Mouse (Mus musculus) CH12.LX (cell line): Measurements from ENCODE around the gene Pip5k1c. TPM values are rescaled to one million over a fixed set of nuclear protein-coding genes. Genes with fewer than 3 reads are reported as not detected.

Experiments
- DNase-seq: peaks from one replicate; pipeline ENCODE4 v3.0.0-alpha.2; 2013; ENCODE audit errors: extremely low read depth
- H3K27ac ChIP-seq: 2 replicates; pipeline ENCODE4 v1.5.1; 2012; ENCODE audit warnings: low read depth, mild to moderate bottlenecking, control low read depth, moderate library complexity; ENCODE audit not compliant: insufficient read depth
- H3K27me3 ChIP-seq: replicated peaks from 2 replicates; pipeline ENCODE3; 2012; ENCODE audit warnings: inconsistent platforms
- H3K36me3 ChIP-seq, 2 experiments: replicated peaks in 1 of 2; 2 replicates each; pipeline versions ENCODE3 to v1.6.1; 2012; ENCODE audit warnings: inconsistent platforms in 1 of 2, low read length in 1 of 2, mild to moderate bottlenecking in 1 of 2, mixed read lengths in 1 of 2, moderate library complexity in 1 of 2; ENCODE audit not compliant: control insufficient read depth in 1 of 2, insufficient read depth in 1 of 2
- H3K4me1 ChIP-seq, 2 experiments: 2 replicates each; pipeline ENCODE4 v1.6.1; 2012; ENCODE audit warnings: inconsistent platforms in 1 of 2, moderate library complexity in 1 of 2; ENCODE audit not compliant: insufficient read depth in 2 of 2, control insufficient read depth in 1 of 2
- H3K4me2 ChIP-seq: 2 replicates; pipeline ENCODE4 v1.6.1; 2012; ENCODE audit warnings: low read depth, mild to moderate bottlenecking, control low read depth; ENCODE audit not compliant: poor library complexity, insufficient read depth, severe bottlenecking
- H3K4me3 ChIP-seq, 3 experiments: fragments of 150-350 bp in 1 of 3; sonication (generic) in 1 of 3; replicated peaks in 1 of 3; 2 replicates each; pipeline versions ENCODE3 to v1.5.1; 2011 to 2012; ENCODE audit warnings: low read depth in 2 of 3, low read length in 2 of 3, mild to moderate bottlenecking in 2 of 3, moderate library complexity in 2 of 3, control low read depth in 1 of 3, improper control_type of control experiment in 1 of 3, inconsistent platforms in 1 of 3, mixed read lengths in 1 of 3; ENCODE audit not compliant: poor library complexity in 1 of 3
- H3K79me2 ChIP-seq: replicated peaks from 2 replicates; pipeline ENCODE4 v1.6.1; 2012; ENCODE audit warnings: mild to moderate bottlenecking, moderate library complexity; ENCODE audit not compliant: control insufficient read depth, poor library complexity, insufficient read depth, severe bottlenecking; ENCODE audit errors: extremely low read depth
- H3K9ac ChIP-seq: 2 replicates; pipeline ENCODE4 v1.6.1; 2012; ENCODE audit warnings: low read depth, mild to moderate bottlenecking, control low read depth, moderate library complexity; ENCODE audit not compliant: insufficient read depth
- H3K9me3 ChIP-seq: replicated peaks from 2 replicates; pipeline ENCODE3; 2012; ENCODE audit warnings: low read length, inconsistent platforms, mixed read lengths
- BHLHE40 ChIP-seq: IDR thresholded peaks from 2 replicates; pipeline ENCODE4 v1.6.1; 2011; ENCODE audit warnings: mild to moderate bottlenecking, low read depth, low read length, improper control_type of control experiment
- CHD1 ChIP-seq: IDR thresholded peaks from 2 replicates; pipeline ENCODE4 v1.6.1; 2012; ENCODE audit warnings: low read depth, low read length, improper control_type of control experiment, inconsistent platforms
- EP300 ChIP-seq: IDR thresholded peaks from 2 replicates; pipeline ENCODE4 v1.6.1; 2011; ENCODE audit warnings: low read length, improper control_type of control experiment
- HCFC1 ChIP-seq: IDR thresholded peaks from 2 replicates; pipeline ENCODE4 v1.6.1; 2012; ENCODE audit warnings: low read depth, mild to moderate bottlenecking, inconsistent platforms, low read length, improper control_type of control experiment
- JUN ChIP-seq: IDR thresholded peaks from 2 replicates; pipeline ENCODE4 v1.6.1; 2011; ENCODE audit warnings: low read depth, mild to moderate bottlenecking, low read length, improper control_type of control experiment, moderate library complexity; ENCODE audit not compliant: insufficient read depth
- MAFK ChIP-seq: IDR thresholded peaks from 2 replicates; pipeline ENCODE4 v1.6.1; 2011; ENCODE audit warnings: low read length, improper control_type of control experiment; ENCODE audit not compliant: insufficient replicate concordance
- MAZ ChIP-seq: IDR thresholded peaks from 2 replicates; pipeline ENCODE4 v1.6.1; 2012; ENCODE audit warnings: low read depth, mild to moderate bottlenecking, inconsistent platforms, low read length, improper control_type of control experiment, moderate library complexity
- NELFE ChIP-seq: IDR thresholded peaks from 2 replicates; pipeline ENCODE4 v1.6.1; 2011; ENCODE audit warnings: low read depth, low read length, improper control_type of control experiment
- PAX5 ChIP-seq: IDR thresholded peaks from 2 replicates; pipeline ENCODE4 v1.6.1; 2012; ENCODE audit warnings: low read length, inconsistent platforms, mixed read lengths
- POLR2AphosphoS2 ChIP-seq: IDR thresholded peaks from 2 replicates; pipeline ENCODE4 v1.6.1; 2011; ENCODE audit warnings: low read depth, low read length, improper control_type of control experiment
- SIN3A ChIP-seq: IDR thresholded peaks from 2 replicates; pipeline ENCODE4 v1.6.1; 2012; ENCODE audit warnings: low read length, improper control_type of control experiment, inconsistent platforms
- SMC3 ChIP-seq: IDR thresholded peaks from 2 replicates; pipeline ENCODE4 v1.6.1; 2011; ENCODE audit warnings: low read depth, low read length, improper control_type of control experiment
- TBP ChIP-seq: conservative IDR thresholded peaks from 2 replicates; pipeline ENCODE4 v1.6.1; 2011; ENCODE audit warnings: low read depth, low read length, improper control_type of control experiment
- TCF12 ChIP-seq: IDR thresholded peaks from 2 replicates; pipeline ENCODE4 v1.6.1; 2014; ENCODE audit warnings: low read depth, mild to moderate bottlenecking, inconsistent platforms, low read length, improper control_type of control experiment
- ZC3H11A ChIP-seq: IDR thresholded peaks from 2 replicates; pipeline ENCODE4 v1.6.1; 2012; ENCODE audit warnings: low read depth, mild to moderate bottlenecking, inconsistent platforms, low read length, improper control_type of control experiment
- ZNF384 ChIP-seq: IDR thresholded peaks from 2 replicates; pipeline ENCODE4 v1.6.1; 2012; ENCODE audit warnings: low read depth, low read length, improper control_type of control experiment, inconsistent platforms
- dilution Hi-C: fragments of 300-500 bp; cut with MboI; formaldehyde crosslinking; loops from 2 replicates; pipeline ENCODE4 v1.14.3; 2020; ENCODE audit warnings: low sequenced_read_pairs; ENCODE audit not compliant: extremely low pct_unique_long_range_greater_than_20kb, extremely low pct_ligation_motif_present
- in situ Hi-C: fragments of 300-500 bp; cut with MboI; formaldehyde crosslinking; loops from 3 replicates; pipeline ENCODE4 v1.14.3; 2019; ENCODE audit warnings: low sequenced_read_pairs, low pct_ligation_motif_present, low pct_unique_long_range_greater_than_20kb, mixed read lengths
- polyA plus RNA-seq: library from polyadenylated mRNA; unstranded; fragments of >175 nt; gene quantifications from 2 replicates; pipeline ENCODE4 v1.2.1, GENCODE M21; 2012; ENCODE audit warnings: low read depth; ENCODE audit not compliant: insufficient read length
- total RNA-seq, 2 experiments: library from RNA; depleted of rRNA; stranded (reverse); fragments of 300-350 nt in 1 of 2; fragments of >200 nt in 1 of 2; gene quantifications; 2 replicates each; pipeline ENCODE4 v1.2.3; 2012 to 2014

Pip5k1c gene
- total and polyA plus RNA-seq, 3 experiments, result 11.4 to 51.4 (median 12.6) TPM

DNA sequence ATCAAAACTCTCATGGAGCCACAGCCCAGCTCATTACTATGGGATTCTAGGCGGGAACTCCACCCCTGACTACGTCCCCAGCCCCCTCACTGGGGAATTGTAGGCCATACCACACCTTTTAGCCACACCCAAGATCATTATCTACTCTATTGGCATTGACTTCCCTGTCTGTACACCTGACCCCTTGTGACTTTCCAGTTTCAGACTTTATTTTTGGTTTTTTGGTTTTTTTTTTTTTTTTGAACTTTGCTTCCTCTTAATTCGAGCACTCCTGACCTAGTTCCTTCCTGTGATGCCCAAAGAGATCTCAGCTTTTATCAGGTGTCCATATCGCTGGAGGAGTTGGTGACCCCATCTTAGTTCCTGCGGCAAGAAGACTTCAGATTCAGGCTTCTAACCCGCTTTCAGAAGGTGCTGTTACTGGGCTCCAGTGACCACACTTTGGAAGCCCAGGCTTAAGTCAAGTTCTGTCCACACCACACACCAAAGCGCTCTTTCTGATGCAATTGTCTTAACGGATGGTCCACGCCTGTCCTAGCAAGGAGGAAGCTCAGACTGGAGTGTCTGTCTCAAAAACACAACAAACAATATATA, 1.2 kb upstream of the Pip5k1c start, which contains the start of gene Tjp3:
Gene Tjp3 (minus strand): TSS at position 71 of the 594 bp plus-strand sequence.
- dilution Hi-C loops (no loop called here), in situ Hi-C loops (loop anchor here (5.0 kb wide), 1 partner anchor 51 kb away; the partner anchor contains the start of gene Gipc3)
- 0 out of 2 replicates have a peak, but pooled peaks have one; percentile 27 for TF ChIP-seq ZNF384
- TF ChIP-seq PAX5, result no peak
- Histone ChIP-seq H3K27me3 (no peaks in the 10 kb centered on the region), H3K9ac (no peak within 1 kb of the TSS), H3K4me1 (peaks cover 18 to 63% of the 10 kb centered on the region in 2 experiments), H3K27ac (no peak within 1 kb of the TSS), H3K36me3 (peaks cover 0 to 21% of the 10 kb centered on the region in 2 experiments), H3K4me3 (no peak within 1 kb of the TSS), H3K4me2 (no peak within 1 kb of the TSS), H3K79me2 (peaks cover 33% of the 10 kb centered on the region), H3K9me3 (no peaks in the 10 kb centered on the region)
- DNase-seq, result no peak

GRCm38 (mm10) chr10:81293334-81294030, 719 bp downstream of the Pip5k1c start:
- dilution Hi-C loops, result no loop called here
- no peak for TF ChIP-seq MAZ
- TF ChIP-seq TCF12, result no peak
- no peak for TF ChIP-seq HCFC1
- TF ChIP-seq CHD1, result 0 out of 2 replicates have a peak, but pooled peaks have one; percentile 4
- TF ChIP-seq EP300, result no peak
- TF ChIP-seq, all 38 proteins: peak for 1
- Histone ChIP-seq H3K27me3 (no peaks in the 10 kb centered on the region), H3K4me2 (peak overlapping the region; percentile 59), H3K9me3 (no peaks in the 10 kb centered on the region), H3K27ac (no peak overlapping the region), H3K4me3 (peak overlapping the region; percentile 82 to 89 (median 85)), H3K9ac (peak overlapping the region; percentile 62), H3K79me2 (peaks cover 46% of the 10 kb centered on the region), H3K4me1 (peaks cover 32 to 80% of the 10 kb centered on the region in 2 experiments), H3K36me3 (peaks cover 0 to 21% of the 10 kb centered on the region in 2 experiments)
- in situ Hi-C loops, result loop anchor here (5.0 kb wide), 1 partner anchor 49 kb away; the partner anchor contains the start of gene Gipc3
- no peak for DNase-seq

- Histone ChIP-seq H3K27ac (no peak overlapping the region), H3K4me3 (peak overlapping the region; percentile 23 to 85 (median 82)), H3K4me2 (peak overlapping the region; percentile 59), H3K9me3 (no peaks in the 10 kb centered on the region), H3K9ac (no peak overlapping the region), H3K36me3 (peaks cover 0 to 21% of the 10 kb centered on the region in 2 experiments), H3K27me3 (no peaks in the 10 kb centered on the region)
- dilution Hi-C loops (no loop called here), in situ Hi-C loops (loop anchor here (5.0 kb wide), 1 partner anchor 48 kb away; the partner anchor contains the start of gene Gipc3)
- no peak for DNase-seq
- TF ChIP-seq BHLHE40 (no peak), JUN (no peak), ZNF384 (no peak), POLR2AphosphoS2 (no peak), TBP (no peak), CHD1 (no peak), NELFE (no peak), ZC3H11A (no peak), SIN3A (no peak), SMC3 (no peak), MAFK (no peak)
- TF ChIP-seq, all 38 proteins: peak for 0
- Histone ChIP-seq H3K79me2 (peaks cover 53% of the 10 kb centered on the region), H3K4me1 (peaks cover 42 to 82% of the 10 kb centered on the region in 2 experiments)
Observed at GRCm38 (mm10) chr10:81294442-81294841, 1.7 kb downstream of the Pip5k1c start.
